Mouse (Mus musculus) cerebellum, adult 2 months (tissue): ENCODE data around the gene Vmn2r42.
"Not testable (repeated sequence)": the region's sequence is repeated elsewhere in the genome, so short reads cannot be mapped to it uniquely, and the experiment has no call there.

Experiments
- CTCF ChIP-seq: fragments of 200-500 bp; IDR thresholded peaks from 2 replicates; pipeline ENCODE4 v1.5.1; 2011; ENCODE audit warnings: low read depth, mild to moderate bottlenecking, control low read depth, low read length, moderate library complexity, borderline replicate concordance; ENCODE audit not compliant: insufficient read depth
- POLR2A ChIP-seq: fragments of 200-500 bp; IDR thresholded peaks from 2 replicates; pipeline ENCODE4 v1.6.1; 2011; ENCODE audit warnings: low read length, control low read depth, borderline replicate concordance; ENCODE audit not compliant: insufficient read depth

DNA sequence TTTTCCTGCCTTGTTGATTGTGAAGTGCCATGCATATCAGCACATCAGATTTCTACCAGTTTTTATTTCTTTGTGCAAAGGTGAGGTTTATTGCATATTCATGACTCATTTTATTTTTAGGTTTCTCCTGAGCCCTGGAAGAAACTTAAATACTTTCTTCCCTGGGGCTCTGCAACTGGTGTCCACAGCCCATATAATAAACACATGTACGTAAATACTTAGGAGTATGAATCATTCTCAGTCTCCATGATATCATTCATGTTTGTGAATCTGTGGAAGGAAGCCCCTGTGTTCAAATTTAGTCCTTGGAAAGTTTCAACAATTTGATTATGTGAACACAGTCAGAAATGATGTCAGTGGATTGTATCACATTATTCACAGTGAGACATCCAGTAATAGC, 38.6 kb downstream of the Vmn2r42 start, which contains the start of gene Vmn2r41:
- TF ChIP-seq POLR2A, CTCF: not testable (repeated sequence)
